Mouse (Mus musculus): ENCODE data around the gene Car5a. TPM values are rescaled to one million over a fixed set of nuclear protein-coding genes. Genes with fewer than 3 reads are reported as not detected.

The Car5a gene
- polyA plus RNA-seq, 2 experiments = 0.87 to 1.3 TPM

- no peak overlapping the region for H3K9ac ChIP-seq (replicated peaks)
- 94% methylated on average over 3 of the region's 3 CpGs for WGBS (ENCODE audit: insufficient replicate concordance)
- TF ChIP-seq CTCF (IDR thresholded peaks at IDR 0.05; ENCODE audit: low read depth) = no peak
- no peak for TF ChIP-seq EP300 (IDR thresholded peaks at IDR 0.05; ENCODE audit: low read depth)
- no peaks in the 10 kb centered on the region for H3K9me3 ChIP-seq (ENCODE audit: control insufficient read depth, low read length)
- no peak overlapping the region for H3K27ac ChIP-seq
- H3K4me1 ChIP-seq (replicated peaks; ENCODE audit: control insufficient read depth in 2 of 2, insufficient read depth in 2 of 2, low read length in 1 of 2) = no peaks in the 10 kb centered on the region
- H3K4me2 ChIP-seq (ENCODE audit: low read depth) = no peak overlapping the region
- H3K36me3 ChIP-seq (replicated peaks; ENCODE audit: control insufficient read depth, insufficient read depth, low read depth) = no peaks in the 10 kb centered on the region; the same call in none of the 2 replicates
- ATAC-seq (ENCODE audit: insufficient read depth) (no peak), DNase-seq (ENCODE audit: low read depth in 3 of 3, low spot score in 3 of 3) (no peak)
- no peaks in the 10 kb centered on the region for H3K27me3 ChIP-seq (ENCODE audit: control insufficient read depth, insufficient read depth, low read length)
- no peak overlapping the region for H3K4me3 ChIP-seq (ENCODE audit: insufficient read depth in 1 of 2, low read depth in 2 of 2, low read length in 2 of 2)
Observed at GRCm38 (mm10) chr8:121985673-121986072, 41.0 kb upstream of the Car5a start.

GRCm38 (mm10) chr8:121981520-121981895 lies 36.8 kb upstream of the Car5a start:
- Histone ChIP-seq H3K27me3 (ENCODE audit: control insufficient read depth, insufficient read depth, low read length) (no peaks in the 10 kb centered on the region), H3K4me3 (ENCODE audit: insufficient read depth in 1 of 2, low read depth in 2 of 2, low read length in 2 of 2) (no peak overlapping the region), H3K9me3 (ENCODE audit: control insufficient read depth, low read length) (no peaks in the 10 kb centered on the region), H3K27ac (no peak overlapping the region), H3K36me3 (replicated peaks; ENCODE audit: control insufficient read depth, insufficient read depth, low read depth) (peaks cover 9% of the 10 kb centered on the region), H3K9ac (replicated peaks) (no peak overlapping the region), H3K4me2 (ENCODE audit: low read depth) (no peak overlapping the region), H3K4me1 (replicated peaks; ENCODE audit: control insufficient read depth in 2 of 2, insufficient read depth in 2 of 2, low read length in 1 of 2) (no peaks in the 10 kb centered on the region)
- ATAC-seq (ENCODE audit: insufficient read depth) (no peak), DNase-seq (ENCODE audit: low read depth in 3 of 3, low spot score in 3 of 3) (no peak)
- TF ChIP-seq EP300 (IDR thresholded peaks at IDR 0.05; ENCODE audit: low read depth) = no peak
- no peak for TF ChIP-seq CTCF (IDR thresholded peaks at IDR 0.05; ENCODE audit: low read depth)
- WGBS (ENCODE audit: insufficient replicate concordance) = 87% methylated on average over 7 of the region's 7 CpGs

- peaks cover 12% of the 10 kb centered on the region for H3K36me3 ChIP-seq (replicated peaks; ENCODE audit: control insufficient read depth, insufficient read depth, low read depth)
Observed at GRCm38 (mm10) chr8:121980792-121981519, 36.3 kb upstream of the Car5a start.

GRCm38 (mm10) chr8:121978670-121979069 lies 34.0 kb upstream of the Car5a start:
- ATAC-seq (ENCODE audit: insufficient read depth) (no peak), DNase-seq (ENCODE audit: low read depth in 3 of 3, low spot score in 3 of 3) (no peak)
- H3K4me1 ChIP-seq (replicated peaks; ENCODE audit: control insufficient read depth in 2 of 2, insufficient read depth in 2 of 2, low read length in 1 of 2) = no peaks in the 10 kb centered on the region
- H3K9me3 ChIP-seq (ENCODE audit: control insufficient read depth, low read length) = no peaks in the 10 kb centered on the region
- no peak overlapping the region for H3K4me3 ChIP-seq (ENCODE audit: insufficient read depth in 1 of 2, low read depth in 2 of 2, low read length in 2 of 2)
- no peak overlapping the region for H3K27ac ChIP-seq
- no peak overlapping the region for H3K9ac ChIP-seq (replicated peaks)
- WGBS (ENCODE audit: insufficient replicate concordance) = 90% methylated on average over 13 of the region's 13 CpGs
- TF ChIP-seq EP300 (IDR thresholded peaks at IDR 0.05; ENCODE audit: low read depth) = no peak
- no peak for TF ChIP-seq CTCF (IDR thresholded peaks at IDR 0.05; ENCODE audit: low read depth)
- no peak overlapping the region for H3K4me2 ChIP-seq (ENCODE audit: low read depth)
- H3K27me3 ChIP-seq (ENCODE audit: control insufficient read depth, insufficient read depth, low read length) = no peaks in the 10 kb centered on the region
- peaks cover 16% of the 10 kb centered on the region for H3K36me3 ChIP-seq (replicated peaks; ENCODE audit: control insufficient read depth, insufficient read depth, low read depth)

More at GRCm38 (mm10) chr8:121980792-121981519, 36.3 kb upstream of the Car5a start:
- ATAC-seq (ENCODE audit: insufficient read depth) = no peak
- H3K4me2 ChIP-seq (ENCODE audit: low read depth) = no peak overlapping the region
- no peak for DNase-seq (ENCODE audit: low read depth in 3 of 3, low spot score in 3 of 3)
- H3K9me3 ChIP-seq (ENCODE audit: control insufficient read depth, low read length) = no peaks in the 10 kb centered on the region
- no peak overlapping the region for H3K27ac ChIP-seq
- WGBS (ENCODE audit: insufficient replicate concordance) = 82% methylated on average over 11 of the region's 11 CpGs
- TF ChIP-seq EP300 (IDR thresholded peaks at IDR 0.05; ENCODE audit: low read depth) = no peak
- TF ChIP-seq CTCF (IDR thresholded peaks at IDR 0.05; ENCODE audit: low read depth) = no peak
- no peak overlapping the region for H3K9ac ChIP-seq (replicated peaks)
- no peaks in the 10 kb centered on the region for H3K4me1 ChIP-seq (replicated peaks; ENCODE audit: control insufficient read depth in 2 of 2, insufficient read depth in 2 of 2, low read length in 1 of 2)
- no peak overlapping the region for H3K4me3 ChIP-seq (ENCODE audit: insufficient read depth in 1 of 2, low read depth in 2 of 2, low read length in 2 of 2)
- no peaks in the 10 kb centered on the region for H3K27me3 ChIP-seq (ENCODE audit: control insufficient read depth, insufficient read depth, low read length)

- Histone ChIP-seq H3K4me2 (ENCODE audit: low read depth) (no peak overlapping the region), H3K4me3 (ENCODE audit: insufficient read depth in 1 of 2, low read depth in 2 of 2, low read length in 2 of 2) (no peak overlapping the region), H3K27ac (no peak overlapping the region), H3K27me3 (ENCODE audit: control insufficient read depth, insufficient read depth, low read length) (no peaks in the 10 kb centered on the region), H3K9ac (replicated peaks) (no peak overlapping the region), H3K36me3 (replicated peaks; ENCODE audit: control insufficient read depth, insufficient read depth, low read depth) (peaks cover 16% of the 10 kb centered on the region), H3K9me3 (ENCODE audit: control insufficient read depth, low read length) (no peaks in the 10 kb centered on the region), H3K4me1 (replicated peaks; ENCODE audit: control insufficient read depth in 2 of 2, insufficient read depth in 2 of 2, low read length in 1 of 2) (no peaks in the 10 kb centered on the region)
- no peak for TF ChIP-seq EP300 (IDR thresholded peaks at IDR 0.05; ENCODE audit: low read depth)
- TF ChIP-seq CTCF (IDR thresholded peaks at IDR 0.05; ENCODE audit: low read depth) = peak; percentile 71
- 71% methylated on average over 8 of the region's 8 CpGs for WGBS (ENCODE audit: insufficient replicate concordance)
- peak in 1 of 3 experiments; percentile 10 for DNase-seq (ENCODE audit: low read depth in 3 of 3, low spot score in 3 of 3)
- ATAC-seq (ENCODE audit: insufficient read depth) = no peak
Observed at GRCm38 (mm10) chr8:121977819-121978590, 33.3 kb upstream of the Car5a start.
